Mouse (Mus musculus): Measurements from ENCODE around the gene Csrp2.

- TF ChIP-seq GATA1 (IDR thresholded peaks at IDR 0.05; ENCODE audit: low read length) = no peak
- no peak for TF ChIP-seq TAL1 (IDR thresholded peaks at IDR 0.05; ENCODE audit: low read length)
These were observed 32.7 kb downstream of the Csrp2 start for GRCm38 (mm10) chr10:110952271-110952670.

Data from erythroblast, embryonic 14.5 days (primary cell).